Mouse (Mus musculus) heart, adult 11 months (tissue): ENCODE results near the gene Aprt.

Experiments used
- DNase-seq: peaks from one replicate; pipeline ENCODE4 v3.0.0; 2022

Gene Aprt

DNA sequence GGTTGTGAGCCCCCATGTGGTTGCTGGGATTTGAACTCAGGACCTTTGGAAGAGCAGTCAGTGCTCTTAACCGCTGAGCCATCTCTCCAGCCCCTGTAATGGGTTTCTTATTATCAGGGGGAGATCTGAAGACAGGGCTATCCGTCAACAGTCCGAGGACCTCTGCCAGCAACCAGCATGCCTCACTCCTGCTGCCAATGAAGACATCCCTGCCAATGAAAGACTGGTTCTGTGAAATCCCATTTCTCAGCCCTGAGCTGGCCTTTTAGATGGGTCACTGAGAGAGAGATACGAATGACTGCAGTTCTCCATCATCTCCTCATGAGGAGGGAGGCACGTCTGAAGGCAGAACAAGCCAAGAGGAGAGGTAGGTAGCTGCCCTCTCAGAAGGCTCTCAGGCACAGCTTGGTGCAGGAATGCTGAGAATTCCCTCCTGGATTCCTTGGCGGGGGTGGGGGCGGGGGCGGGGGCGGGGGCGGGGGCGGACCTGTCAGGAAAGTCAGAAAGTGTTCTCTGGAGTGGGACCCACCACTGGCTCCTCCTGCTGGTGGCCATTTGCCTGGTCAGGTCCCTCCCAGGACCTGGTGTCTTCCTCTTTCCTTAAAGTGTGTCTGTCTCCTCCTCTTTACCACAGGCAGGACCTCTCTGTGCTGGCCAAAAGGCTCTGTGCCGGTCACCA lies 17.9 kb downstream of the Aprt start:
- DNase-seq, result peak; percentile 89

DNA sequence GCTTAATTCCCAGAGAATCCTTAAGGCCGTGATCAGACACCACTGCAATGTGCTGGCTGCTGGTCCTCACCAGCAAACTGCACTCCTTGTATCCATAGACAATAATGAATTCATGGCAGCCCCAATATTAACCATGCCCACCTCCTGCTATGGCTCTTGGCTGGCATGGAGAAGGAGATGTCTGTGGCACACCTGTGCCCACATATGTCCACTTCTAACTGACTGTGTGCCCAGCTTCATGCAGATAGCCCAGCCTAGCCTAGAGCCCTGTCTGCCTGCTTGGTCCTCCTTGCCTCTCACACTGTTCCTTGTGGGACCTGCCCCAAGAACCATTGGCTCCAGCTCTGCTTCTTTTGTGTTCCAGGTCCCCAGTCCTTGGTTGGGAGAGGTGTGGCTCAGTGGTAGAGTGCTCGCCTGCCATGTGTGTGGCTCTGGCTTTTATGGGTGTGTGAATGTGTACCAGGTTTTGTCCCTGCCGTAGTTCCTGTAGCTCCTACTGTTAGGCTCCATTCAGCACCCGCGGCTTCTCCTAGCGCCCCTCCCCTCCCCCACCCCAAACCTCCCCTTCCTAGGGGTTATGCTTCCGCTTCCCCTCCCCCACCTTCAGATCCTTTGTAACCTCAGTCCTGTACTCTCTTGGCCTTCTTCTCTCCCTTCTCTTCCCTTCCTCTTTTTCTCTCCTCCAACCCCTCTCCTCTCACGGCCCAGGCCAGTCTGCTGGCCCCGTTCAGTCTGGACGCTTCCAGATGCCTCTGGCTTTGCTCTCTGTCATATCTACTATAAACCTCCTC lies 19.3 kb downstream of the Aprt start:
- peak; percentile 91 for DNase-seq

DNA sequence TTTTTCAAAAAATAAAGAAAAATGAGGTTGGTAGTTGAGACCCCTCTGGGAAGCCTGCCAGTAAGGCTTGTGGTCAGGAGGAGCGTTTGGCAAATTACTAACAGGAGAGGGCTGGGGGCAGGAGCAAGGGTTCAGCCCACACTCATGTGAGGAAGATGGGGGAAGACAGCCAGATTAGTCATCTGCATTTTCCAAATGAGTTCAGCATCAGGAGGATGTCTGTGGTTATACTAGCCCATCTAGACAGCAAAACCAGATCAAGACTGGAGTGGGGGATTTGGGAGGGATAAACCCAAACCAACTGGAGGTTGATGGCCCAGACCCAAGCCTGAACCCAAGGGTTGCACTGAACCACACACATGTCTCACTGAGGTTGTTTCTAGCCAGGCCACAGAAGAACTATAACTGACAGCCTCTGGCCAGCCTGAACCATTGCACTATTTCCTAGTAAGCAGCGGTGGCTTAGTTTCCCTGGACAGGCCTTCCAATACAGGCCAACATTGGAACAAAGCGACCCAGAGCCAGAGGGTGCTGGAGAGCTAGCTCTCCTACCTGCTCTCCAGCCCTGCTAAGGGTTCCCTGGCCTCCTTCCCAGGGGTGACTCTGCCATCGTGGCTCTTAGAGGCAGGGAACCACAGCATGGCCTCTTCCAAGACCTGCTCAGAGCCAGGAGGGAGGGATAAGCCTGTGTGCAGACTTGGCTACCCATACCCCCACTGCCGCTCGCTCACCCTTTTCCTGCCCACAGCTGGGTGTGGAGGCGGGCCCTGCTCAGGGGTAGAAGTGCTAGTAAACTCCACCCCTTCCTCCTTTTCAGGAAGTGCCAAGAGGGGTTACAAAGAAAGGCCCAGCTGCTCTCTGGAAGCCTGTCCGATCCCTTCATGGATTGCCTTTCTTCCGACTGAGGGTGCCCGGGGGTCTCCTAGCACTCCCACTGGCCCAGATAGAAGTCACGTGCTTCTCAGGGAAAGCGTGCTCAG lies 20.4 kb downstream of the Aprt start:
- peak; percentile 99 for DNase-seq

DNA sequence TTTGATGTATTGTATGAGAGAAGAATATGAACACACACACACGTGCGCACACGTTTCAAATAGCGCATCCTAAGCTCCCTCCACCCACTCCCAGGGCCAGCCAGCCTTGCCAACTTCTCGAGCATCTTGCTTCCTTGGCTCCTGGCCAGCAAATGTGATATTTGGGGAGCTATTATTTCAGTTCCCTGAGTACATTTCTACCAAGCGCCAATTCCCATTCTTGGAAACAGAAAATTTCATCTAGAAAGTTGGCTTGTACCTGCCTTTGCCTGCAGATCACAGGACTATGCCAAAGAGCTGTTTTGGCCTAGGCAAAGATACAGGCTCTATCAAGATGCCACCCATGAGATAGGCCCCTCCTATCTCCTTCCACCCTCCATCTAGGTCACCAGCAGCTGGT lies 21.9 kb downstream of the Aprt start:
- peak; percentile 86 for DNase-seq

DNA sequence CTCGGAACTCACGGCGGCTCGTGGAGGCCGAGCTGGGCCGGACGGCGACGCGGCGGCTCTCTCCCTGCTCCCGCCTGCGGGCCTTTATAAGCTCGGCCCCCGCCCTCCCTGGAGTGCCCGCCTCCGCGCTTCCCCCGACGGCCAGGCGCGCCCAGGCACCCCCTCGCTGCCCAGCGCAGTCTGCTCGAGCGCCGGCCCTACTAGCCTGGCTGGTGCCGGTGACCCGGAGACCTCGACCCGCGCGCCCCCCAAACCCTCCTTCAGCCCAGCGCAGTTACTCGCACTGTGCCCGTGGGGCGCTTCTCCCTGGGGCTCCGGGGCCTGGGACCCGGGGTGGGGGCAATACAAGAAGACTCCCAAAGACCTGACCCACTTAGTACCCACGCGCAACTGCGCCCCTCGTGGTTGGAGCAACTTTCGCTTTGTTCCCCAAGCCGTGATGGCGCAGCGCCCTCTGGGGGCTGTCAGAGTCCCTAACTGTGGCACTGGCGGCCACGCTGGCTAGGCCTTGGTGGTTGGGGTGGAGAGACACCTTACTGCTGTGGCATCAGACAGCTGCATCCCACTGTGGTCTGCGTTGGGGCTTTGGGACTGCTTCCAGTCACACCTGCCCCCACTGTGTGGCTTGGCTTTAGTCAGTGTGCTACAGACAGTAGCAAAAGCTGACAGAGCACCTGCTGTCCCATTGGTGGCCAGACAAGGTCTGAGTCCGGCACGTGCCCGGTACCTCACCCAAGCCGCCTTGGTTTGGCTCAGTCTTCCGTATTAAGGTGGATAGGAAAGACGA lies 25.3 kb downstream of the Aprt start, which contains the start of gene Piezo1:
TSS of gene Piezo1 (minus strand) at position 65 of the 787 bp plus-strand sequence.
- peak; percentile 99 for DNase-seq

DNA sequence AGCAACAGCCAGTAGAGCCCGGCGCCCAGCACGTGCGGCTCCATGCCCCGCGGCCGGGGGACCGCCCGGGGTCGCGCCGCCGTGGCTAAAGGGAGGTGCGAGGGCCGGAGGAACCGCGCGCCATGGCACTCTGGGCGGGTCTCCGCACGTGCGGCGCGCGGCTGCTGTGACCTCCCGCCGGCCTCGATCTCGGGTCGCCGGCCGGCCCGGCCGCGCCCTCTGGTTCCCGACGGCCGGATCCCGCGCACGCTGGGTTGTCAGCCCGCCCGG lies 25.8 kb downstream of the Aprt start:
- DNase-seq, result no peak

DNA sequence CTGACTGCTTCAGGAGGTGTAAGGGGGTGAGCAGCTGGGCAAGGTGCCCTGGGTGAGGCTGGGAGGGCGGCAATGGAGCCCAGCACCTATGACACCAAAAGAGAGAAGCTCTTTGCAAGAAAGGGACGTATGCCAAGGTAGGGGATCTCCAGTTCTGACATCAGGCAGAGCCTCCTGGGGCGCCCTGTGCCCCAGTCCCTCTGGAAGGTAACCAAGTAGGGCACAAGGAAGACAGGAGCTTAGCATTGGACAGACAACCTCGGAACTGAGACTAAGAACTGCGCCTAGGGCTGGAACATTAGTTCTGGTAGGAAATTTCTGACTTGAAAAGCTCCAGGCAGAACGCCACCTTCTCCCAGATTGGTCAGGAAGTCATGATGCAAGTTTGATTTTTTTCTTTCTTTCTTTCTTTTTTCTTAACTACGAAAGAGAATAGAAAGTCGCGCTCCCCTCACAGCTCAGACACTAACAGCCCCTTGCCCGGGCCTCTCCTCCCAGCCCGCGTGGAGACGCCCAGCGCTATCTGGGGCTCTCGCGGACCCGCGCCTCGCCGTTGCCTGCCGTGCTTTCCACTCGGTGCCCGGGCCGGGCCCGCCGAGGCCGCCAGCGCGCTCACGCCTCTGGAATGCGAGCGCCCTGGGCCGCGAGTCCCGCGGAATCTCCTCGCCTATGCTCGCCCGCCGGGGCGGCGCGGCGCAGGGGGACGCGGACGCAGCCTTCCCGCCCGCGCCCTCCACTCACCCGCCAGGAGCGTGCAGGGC lies 26.3 kb downstream of the Aprt start:
- peak; percentile 96 for DNase-seq

DNA sequence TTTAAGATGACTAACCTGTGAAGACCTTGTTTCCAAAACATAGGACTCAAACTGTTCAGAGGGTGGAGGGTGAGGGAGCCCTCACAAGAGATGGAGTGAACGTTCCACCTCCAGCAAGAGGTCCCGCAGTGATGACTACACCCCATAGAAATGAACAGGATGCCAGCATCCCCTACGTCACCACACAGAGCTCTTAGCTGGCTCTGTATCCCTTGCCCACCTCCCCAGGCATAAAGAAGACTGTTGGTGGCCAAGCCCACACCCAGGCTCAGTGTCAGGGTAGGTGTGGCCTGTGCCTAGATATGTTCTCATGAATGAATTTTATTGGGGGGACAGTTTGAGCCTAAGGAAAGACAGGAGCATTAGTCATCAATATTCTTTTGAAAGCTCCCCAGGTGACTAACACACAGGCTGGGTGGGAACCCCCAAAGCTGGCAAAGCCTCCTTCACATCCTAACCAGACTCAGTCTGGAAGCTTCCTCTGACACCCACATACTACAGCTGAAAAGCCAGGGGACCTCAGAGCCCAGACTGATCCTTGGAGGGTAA lies 27.7 kb downstream of the Aprt start:
- DNase-seq, result peak; percentile 93

DNA sequence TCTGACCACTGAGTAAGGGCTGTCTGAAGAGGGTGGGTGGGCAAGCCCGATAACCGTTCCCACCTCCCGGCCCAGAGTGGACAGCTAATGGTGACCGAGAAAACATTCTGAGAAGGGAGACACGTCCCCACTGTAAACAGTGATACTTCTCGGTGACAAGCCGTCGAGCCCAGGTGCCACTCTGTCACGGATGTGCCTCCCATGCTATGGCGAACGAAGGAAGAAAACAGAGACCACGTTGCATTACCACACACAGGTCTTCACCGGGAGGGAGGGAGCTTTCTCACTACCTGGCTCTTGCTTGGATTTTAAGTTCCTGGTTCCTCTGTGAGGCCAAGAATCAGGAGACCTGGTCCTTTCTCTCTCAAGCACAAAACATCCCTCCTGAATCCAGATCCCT lies 28.4 kb downstream of the Aprt start:
- DNase-seq, result no peak

DNA sequence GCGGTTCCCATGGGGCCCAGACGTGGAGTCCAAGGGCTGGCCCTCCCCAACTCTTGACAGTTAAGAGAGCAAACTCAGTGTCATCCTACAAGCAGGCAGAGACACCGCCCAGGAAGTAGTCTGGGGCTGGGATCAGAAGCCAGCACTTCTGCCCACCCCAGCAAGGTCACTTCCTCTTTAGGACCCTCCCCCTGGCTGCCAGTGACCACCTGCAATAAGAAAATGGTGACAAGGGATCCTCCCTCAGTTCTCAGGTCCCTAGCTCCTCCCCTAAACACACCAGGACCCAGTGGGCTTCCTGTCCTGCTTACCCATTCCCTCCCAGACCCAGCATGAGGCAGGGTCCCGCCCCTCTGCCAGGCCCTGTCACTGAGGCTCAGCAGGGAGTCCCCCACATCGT lies 28.9 kb downstream of the Aprt start:
- peak; percentile 98 for DNase-seq

DNA sequence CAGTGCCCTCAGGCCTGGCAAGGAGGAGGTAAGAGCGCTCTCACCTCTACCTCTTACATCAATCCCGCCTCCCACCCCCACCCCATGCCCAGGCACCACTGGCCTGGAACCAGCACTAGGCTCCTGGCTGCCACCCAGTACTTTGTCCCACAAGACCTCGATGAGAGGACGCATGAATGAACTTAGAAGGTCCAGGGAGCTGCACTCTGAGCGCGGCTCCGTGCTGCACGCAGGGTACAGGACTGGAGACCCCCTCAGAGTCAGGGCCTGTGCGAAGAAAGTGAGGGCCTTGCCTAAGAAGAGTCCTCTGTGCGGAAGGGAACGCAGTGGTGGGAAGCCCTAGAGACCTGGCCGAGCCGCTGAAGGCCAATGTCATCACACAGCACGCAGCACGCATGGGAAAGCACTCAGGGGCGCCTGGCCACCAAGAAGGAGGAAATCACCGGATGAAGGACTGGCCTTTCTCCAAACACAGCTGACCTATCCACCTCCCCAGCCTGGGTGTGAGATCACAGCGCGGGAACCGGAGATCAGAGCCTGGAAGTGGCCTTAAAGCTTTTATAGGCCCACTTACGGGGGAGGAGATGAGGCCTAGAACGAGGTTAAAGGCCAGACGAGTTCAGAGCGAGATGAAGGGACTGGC lies 29.8 kb downstream of the Aprt start:
- DNase-seq, result peak; percentile 99

DNA sequence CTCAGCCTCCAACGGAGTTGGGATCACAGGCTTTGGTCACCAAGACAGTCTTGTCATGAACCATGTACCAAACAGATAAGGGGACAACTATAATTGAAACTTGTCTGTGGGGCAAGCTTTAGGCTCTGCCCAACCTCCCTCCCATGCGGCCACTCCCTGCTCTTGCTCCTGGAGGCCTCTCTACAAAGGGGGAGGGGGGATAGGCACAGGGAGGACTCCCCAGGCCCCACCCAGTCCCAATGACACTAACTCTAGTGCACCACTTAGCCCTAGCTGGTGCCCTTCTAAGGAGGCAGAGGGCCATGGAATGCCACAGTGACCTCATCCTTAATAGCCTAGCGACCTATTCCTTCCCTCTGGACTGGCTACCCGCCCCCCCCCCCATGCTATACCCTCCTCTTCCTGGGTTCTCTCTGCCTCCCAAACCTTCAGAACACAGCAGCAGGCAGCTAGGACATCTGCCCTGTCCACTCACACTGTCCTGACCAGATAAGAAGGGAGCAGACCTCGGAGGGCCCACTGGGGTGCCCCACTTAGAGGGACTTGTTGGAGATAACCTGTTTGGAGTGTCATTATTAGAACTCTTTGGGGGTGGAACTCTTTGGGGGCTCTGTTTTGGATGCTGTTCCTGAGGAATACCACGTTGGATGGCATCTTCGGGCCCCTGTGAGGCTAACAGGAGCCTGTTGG lies 30.5 kb downstream of the Aprt start:
- DNase-seq, result peak; percentile 91

DNA sequence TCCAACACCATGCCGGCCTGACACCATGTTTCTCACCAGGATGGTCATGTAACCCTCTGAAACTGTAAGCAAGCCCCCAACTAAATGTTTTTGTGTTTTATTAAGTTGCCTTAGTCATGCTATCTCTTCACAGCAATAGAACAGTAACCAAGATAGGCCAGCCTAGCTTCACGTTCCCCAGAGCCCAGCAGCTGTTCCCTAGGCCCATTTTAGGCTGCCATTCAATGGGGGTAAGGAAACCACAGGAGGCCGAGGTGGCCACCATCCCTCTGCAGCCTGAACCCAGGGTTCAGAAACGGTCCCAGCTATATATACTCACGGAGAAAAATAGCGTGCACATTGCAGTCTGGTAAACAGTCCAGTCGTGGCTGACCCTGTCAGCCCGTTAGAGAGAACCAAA lies 32.6 kb downstream of the Aprt start:
- DNase-seq, result no peak

DNA sequence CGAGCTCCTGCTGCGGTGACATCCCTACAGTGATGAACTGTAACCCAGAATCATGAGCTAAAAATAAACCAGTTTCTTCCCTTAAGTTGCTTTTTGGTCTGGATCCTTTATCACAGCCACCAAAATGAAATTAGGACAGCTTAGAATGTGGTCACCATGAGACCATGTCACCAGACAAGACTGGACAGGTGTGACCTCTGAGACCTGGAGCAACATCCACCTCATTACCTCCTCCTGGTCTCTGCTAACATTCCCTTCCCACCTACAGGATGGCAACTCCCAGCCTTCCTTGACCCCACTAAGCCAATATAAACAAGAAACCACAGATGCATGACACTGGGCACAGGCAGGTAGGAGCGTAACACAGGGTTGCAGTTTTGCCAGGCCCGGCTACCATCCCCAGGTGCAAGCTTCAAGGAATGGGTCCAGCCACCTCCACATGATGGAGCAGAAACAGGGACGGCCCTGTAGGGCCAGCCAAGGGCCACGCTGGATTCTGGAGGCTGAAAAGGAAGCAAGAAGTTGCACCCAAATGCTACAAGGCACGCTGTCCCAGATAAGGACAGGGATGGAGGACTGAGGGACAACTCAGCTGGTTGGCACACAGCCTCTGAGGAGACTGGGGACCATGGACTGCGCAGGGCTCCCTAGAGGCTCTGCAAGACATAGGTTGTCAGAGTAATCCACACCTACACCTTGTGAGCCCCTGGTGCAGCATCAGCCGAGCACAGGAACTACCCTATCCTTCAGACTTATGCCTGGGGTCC lies 38.2 kb downstream of the Aprt start:
- DNase-seq, result peak; percentile 88

DNA sequence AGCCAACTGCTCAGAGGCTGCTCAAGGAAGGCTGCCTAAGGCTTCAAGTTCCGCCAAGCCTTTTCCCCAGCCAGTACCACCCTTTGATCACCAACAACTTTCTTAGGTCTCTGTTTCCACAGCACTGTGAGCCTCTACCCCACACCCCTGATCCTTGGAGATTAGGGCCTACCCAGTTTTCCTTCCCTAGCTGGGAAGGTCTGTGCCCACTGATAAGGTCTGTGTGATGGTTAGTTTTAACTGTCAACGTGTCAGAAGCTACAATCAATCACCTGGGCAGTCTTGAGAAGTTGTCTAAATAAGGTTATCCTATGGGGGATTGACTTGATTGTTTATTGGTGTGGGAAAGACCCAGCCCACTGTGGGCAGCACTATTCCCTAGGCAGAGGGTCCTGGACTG lies 38.9 kb downstream of the Aprt start:
- no peak for DNase-seq

DNA sequence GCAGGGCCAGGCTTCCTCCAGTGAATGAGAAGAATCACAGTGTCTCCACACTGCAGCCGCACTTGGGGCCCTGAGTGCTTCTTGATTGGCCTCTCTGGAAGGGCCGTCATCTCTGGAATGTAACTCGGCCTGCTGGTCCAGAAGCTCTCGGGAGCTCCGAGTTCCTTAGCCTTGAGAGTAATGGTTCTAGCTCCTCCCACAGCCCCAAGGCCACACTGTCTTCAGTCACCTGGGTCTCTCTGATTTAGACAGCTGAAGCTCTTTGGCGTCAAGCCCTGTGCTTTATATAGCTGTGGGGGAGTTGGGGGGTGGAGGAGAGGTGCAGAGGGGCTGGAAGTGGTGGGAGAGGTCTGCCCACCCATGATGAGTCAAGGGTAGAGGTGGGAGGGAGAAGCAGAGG lies 39.7 kb downstream of the Aprt start:
- peak; percentile 91 for DNase-seq

DNA sequence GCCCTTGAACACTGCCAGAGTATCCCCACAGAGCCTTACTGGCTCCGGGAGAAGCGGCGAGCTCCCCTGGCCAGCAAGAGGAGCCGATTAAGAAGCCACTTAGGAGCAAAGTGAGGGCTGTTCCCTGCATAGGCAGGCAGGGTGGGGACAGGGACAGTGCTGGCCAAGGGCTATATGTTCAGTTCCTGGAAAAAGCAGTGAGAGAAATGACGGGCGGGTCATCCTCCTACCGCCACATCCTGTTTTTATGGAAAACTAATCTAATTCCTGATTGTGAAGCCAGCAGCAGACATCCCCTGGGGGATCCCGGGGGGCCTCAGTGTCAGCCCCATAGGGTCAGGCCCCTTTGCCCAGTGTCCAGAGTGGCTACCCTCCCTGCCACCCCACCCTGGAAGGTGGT lies 45.4 kb downstream of the Aprt start:
- peak; percentile 96 for DNase-seq

DNA sequence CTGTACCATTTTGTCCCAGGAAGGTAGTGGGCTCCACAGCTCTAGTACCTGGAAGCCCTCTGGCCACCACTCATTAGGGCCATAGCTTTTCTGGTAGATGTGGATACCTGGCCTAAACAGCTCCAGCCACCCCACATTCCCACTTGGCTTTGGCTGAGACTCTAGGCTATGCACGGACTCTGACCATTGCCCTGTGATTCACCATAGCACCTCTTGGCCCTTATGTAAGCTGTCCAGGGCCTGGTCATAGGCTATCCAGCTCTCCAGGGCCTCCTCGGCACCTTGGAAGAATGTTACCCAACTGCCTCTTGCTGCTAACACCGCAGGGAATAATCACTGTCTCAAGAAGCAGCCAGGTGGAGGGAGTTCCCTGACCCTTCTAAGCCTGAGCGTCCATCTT lies 47.5 kb downstream of the Aprt start:
- DNase-seq, result no peak

DNA sequence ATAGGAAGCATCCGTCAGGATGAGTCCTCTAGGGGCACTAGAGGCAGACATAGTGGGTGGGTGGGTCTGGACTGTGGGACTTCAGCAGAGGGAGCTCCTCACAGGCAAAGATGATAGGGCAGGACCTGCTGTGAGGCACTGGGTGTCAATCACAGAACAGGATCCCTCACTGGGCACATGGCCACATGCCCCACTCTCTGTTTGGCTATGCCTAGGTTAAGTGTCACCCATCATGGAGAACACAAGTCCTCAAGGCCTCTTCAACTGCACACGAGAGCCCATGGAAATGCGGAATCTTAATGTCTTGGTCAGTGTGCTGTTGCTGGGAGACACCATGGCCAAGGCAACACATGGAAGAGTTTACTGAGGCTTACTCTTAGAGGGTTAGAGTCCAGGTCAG lies 48.8 kb downstream of the Aprt start:
- DNase-seq, result no peak
